Mouse (Mus musculus): Measurements from ENCODE around the gene Grik5. TPM values are rescaled to one million over a fixed set of nuclear protein-coding genes. Genes with fewer than 3 reads are reported as not detected.

Gene Grik5
- polyA plus RNA-seq, 1 experiment from 2014 or later: 7.0 TPM

DNA sequence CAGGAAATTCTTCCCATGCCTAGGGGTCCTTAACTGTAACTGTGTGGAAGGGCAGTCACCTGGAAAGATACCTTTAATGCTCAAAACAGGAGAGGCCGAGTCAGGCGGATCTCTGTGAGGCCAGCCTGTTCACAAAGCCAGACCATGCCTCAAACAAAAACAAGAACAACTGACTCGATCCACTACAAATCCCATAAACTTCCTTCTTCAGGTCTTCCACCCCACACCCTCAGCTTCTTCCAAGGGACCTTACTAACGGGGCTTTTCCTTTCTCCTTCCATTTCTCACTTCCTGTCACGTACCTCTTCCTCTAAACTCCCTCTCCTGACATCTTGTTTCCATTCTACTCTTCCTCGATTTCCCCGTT, 4.1 kb upstream of the Grik5 start:
- H3K4me1 ChIP-seq (replicated peaks; ENCODE audit: control insufficient read depth, insufficient read depth, low read length): peaks cover 27% of the 10 kb centered on the region
- WGBS: 22% methylated on average over 7 of the region's 7 CpGs
- peak overlapping the region; percentile 96 for H3K27ac ChIP-seq (ENCODE audit: low read depth)
- no peaks in the 10 kb centered on the region for H3K27me3 ChIP-seq (replicated peaks; ENCODE audit: control insufficient read depth, insufficient read depth, low read length)
- no peaks in the 10 kb centered on the region for H3K9me3 ChIP-seq (ENCODE audit: control insufficient read depth, low read length)
- DNase-seq (ENCODE audit: low spot score) (no peak), ATAC-seq (replicated peaks; ENCODE audit: low FRiP score, low TSS enrichment, low read depth) (no peak)
- peak overlapping the region; percentile 88 for H3K4me2 ChIP-seq (ENCODE audit: low read length)
- H3K9ac ChIP-seq (ENCODE audit: low read length): peak overlapping the region; percentile 73
- peaks cover 22% of the 10 kb centered on the region for H3K36me3 ChIP-seq (ENCODE audit: control insufficient read depth, insufficient read depth, low read length)
- H3K4me3 ChIP-seq (ENCODE audit: low read depth, low read length): peak overlapping the region; percentile 82

DNA sequence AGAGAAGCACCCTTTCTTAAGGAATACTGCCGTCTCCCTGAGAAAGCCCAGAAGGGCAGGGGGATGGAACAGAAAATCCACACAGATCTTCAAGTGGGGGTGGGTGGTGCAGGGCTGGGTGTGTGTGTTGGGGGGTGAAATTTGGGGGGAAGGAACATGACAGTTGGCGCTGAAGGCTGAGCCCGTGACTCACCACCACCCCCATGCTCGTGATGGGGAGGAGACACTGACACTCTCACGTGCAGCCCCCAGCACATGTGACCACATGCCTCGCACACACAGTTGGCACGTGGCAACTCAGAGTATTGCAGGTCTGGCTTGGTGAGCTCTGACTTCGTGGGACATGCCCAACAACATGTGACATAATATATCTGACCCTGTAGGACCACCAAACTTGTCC, 1.8 kb upstream of the Grik5 start:
- 81% methylated on average over 8 of the region's 8 CpGs for whole genome bisulfite sequencing
- no peak overlapping the region; the same call in 1 of the 2 replicates for H3K27ac ChIP-seq (ENCODE audit: low read depth)
- no peak for ATAC-seq (replicated peaks; ENCODE audit: low FRiP score, low TSS enrichment, low read depth)
- H3K4me3 ChIP-seq (ENCODE audit: low read depth, low read length): no peak overlapping the region
- no peaks in the 10 kb centered on the region for H3K9me3 ChIP-seq (ENCODE audit: control insufficient read depth, low read length)
- H3K4me2 ChIP-seq (ENCODE audit: low read length): no peak overlapping the region
- H3K9ac ChIP-seq (ENCODE audit: low read length): no peak overlapping the region
- H3K27me3 ChIP-seq (replicated peaks; ENCODE audit: control insufficient read depth, insufficient read depth, low read length): no peaks in the 10 kb centered on the region
- H3K4me1 ChIP-seq (replicated peaks; ENCODE audit: control insufficient read depth, insufficient read depth, low read length): peaks cover 40% of the 10 kb centered on the region
- no peak for DNase-seq (ENCODE audit: low spot score)
- H3K36me3 ChIP-seq (ENCODE audit: control insufficient read depth, insufficient read depth, low read length): no peaks in the 10 kb centered on the region

DNA sequence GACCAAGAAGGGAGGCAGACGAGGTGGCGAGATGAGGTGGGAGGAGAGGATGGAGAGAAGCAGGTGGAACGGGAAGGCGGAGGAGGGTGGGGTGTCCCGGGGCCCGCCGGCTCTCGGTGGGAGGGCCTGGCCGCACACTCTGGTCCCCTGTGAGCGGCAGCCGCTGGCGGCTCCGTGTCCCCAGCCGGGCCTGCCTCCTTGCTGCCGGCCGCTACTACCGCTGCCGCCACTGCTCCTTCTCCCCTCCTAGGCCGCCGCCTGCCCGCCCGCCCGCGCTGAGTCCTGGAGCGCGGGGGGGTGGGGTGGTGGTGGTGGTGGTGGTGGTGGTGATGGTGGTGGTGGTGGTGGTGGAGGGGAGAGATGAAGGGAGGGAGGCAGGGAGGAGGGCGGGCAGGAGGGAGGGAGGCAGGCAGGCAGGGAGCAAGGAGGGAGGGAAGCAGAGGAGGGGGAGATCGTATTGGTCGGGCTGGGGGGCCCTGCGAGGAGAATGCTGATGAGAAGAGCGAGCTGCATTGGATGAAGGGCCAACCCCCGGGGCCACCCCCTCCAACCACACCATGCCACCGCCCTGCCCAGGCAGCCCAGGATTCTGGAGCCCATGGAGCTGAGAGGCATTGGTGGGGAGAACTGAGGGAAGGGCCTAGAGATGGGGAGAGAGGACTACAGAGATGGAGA, 707 bp upstream of the Grik5 start:
- ATAC-seq (replicated peaks; ENCODE audit: low FRiP score, low TSS enrichment, low read depth): 0 out of 2 replicates have a peak, but pooled peaks have one; percentile 9
- peak overlapping the region; percentile 62 for H3K4me3 ChIP-seq (ENCODE audit: low read depth, low read length)
- peak overlapping the region; percentile 58 for H3K27ac ChIP-seq (ENCODE audit: low read depth)
- H3K36me3 ChIP-seq (ENCODE audit: control insufficient read depth, insufficient read depth, low read length): peaks cover 7% of the 10 kb centered on the region
- DNase-seq (ENCODE audit: low spot score): peak; percentile 77
- WGBS: under 1% methylated on average over 19 of the region's 33 CpGs
- H3K27me3 ChIP-seq (replicated peaks; ENCODE audit: control insufficient read depth, insufficient read depth, low read length): no peaks in the 10 kb centered on the region
- H3K9me3 ChIP-seq (ENCODE audit: control insufficient read depth, low read length): no peaks in the 10 kb centered on the region
- peak overlapping the region; percentile 66 for H3K9ac ChIP-seq (ENCODE audit: low read length)
- H3K4me2 ChIP-seq (ENCODE audit: low read length): peak overlapping the region; percentile 92
- H3K4me1 ChIP-seq (replicated peaks; ENCODE audit: control insufficient read depth, insufficient read depth, low read length): peaks cover 29% of the 10 kb centered on the region

DNA sequence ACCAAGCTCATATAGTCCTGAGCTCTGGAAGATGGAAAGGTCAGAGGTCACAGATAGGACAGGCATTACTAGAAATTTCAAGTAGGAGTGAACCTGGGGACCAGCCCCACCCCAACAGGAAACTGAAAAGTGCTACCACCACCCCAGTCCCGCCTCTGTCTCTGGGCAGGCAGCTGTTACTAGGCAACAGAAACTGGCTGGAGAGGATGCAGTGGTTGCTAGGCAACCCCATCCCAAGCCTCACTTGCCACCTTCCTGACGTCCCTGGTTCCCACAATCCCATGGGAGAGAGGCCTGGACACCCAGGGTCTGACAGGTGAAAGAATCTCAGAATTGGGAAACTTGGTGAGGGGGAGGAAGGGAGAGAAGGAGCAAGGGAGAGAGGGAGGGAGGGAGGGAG, 3.4 kb downstream of the Grik5 start:
- 40% methylated on average over 2 of the region's 2 CpGs for WGBS
- no peaks in the 10 kb centered on the region for H3K9me3 ChIP-seq (ENCODE audit: control insufficient read depth, low read length)
- peaks cover 42% of the 10 kb centered on the region for H3K36me3 ChIP-seq (ENCODE audit: control insufficient read depth, insufficient read depth, low read length)
- no peak overlapping the region for H3K4me3 ChIP-seq (ENCODE audit: low read depth, low read length)
- peaks cover 22% of the 10 kb centered on the region for H3K4me1 ChIP-seq (replicated peaks; ENCODE audit: control insufficient read depth, insufficient read depth, low read length)
- H3K27me3 ChIP-seq (replicated peaks; ENCODE audit: control insufficient read depth, insufficient read depth, low read length): no peaks in the 10 kb centered on the region
- DNase-seq (ENCODE audit: low spot score): no peak
- no peak overlapping the region for H3K9ac ChIP-seq (ENCODE audit: low read length)
- ATAC-seq (replicated peaks; ENCODE audit: low FRiP score, low TSS enrichment, low read depth): no peak
- no peak overlapping the region for H3K4me2 ChIP-seq (ENCODE audit: low read length)
- H3K27ac ChIP-seq (ENCODE audit: low read depth): no peak overlapping the region

DNA sequence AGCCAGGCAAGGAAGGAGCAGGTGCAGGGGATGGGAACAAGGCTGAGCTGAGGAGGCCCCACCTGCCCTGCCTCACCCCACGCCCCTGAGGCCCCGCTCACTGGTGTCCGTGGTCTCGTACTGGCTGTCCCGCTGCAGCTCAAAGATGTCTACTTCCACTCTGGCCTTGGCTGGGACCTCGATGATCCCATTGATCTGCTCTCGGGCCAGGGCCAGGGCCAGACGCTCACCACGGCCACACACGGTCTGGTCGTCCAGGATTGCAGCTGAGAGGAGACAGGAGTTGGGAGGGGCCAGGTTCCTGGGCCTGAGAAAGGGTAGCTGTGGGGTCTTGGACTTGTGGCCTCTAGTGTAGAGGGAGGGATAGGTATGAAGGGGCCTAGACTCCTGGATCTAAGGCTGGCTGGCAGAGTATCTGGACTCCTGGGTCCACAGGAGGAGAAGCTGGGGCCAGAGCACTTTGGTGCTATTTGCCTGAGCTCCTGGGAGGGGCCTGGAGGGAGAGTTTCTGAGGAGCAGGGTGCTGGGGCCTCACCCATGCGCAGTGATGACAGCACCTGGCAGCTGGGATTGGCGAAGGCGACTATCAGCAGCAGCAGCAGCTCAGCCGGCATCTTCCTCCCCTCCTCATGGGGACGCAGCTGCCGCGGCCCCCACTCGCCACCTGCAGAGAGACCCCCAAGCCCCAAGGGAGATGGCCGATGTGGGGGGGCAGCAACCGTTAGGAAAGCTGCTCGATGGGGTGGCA, 4.1 kb downstream of the Grik5 start:
- Histone ChIP-seq H3K9me3 (ENCODE audit: control insufficient read depth, low read length) (no peaks in the 10 kb centered on the region), H3K9ac (ENCODE audit: low read length) (no peak overlapping the region), H3K27me3 (replicated peaks; ENCODE audit: control insufficient read depth, insufficient read depth, low read length) (no peaks in the 10 kb centered on the region), H3K27ac (ENCODE audit: low read depth) (no peak overlapping the region), H3K36me3 (ENCODE audit: control insufficient read depth, insufficient read depth, low read length) (peaks cover 49% of the 10 kb centered on the region), H3K4me1 (replicated peaks; ENCODE audit: control insufficient read depth, insufficient read depth, low read length) (peaks cover 16% of the 10 kb centered on the region), H3K4me2 (ENCODE audit: low read length) (no peak overlapping the region), H3K4me3 (ENCODE audit: low read depth, low read length) (no peak overlapping the region)
- no peak for ATAC-seq (replicated peaks; ENCODE audit: low FRiP score, low TSS enrichment, low read depth)
- 87% methylated on average over 22 of the region's 22 CpGs for WGBS
- DNase-seq (ENCODE audit: low spot score): no peak

DNA sequence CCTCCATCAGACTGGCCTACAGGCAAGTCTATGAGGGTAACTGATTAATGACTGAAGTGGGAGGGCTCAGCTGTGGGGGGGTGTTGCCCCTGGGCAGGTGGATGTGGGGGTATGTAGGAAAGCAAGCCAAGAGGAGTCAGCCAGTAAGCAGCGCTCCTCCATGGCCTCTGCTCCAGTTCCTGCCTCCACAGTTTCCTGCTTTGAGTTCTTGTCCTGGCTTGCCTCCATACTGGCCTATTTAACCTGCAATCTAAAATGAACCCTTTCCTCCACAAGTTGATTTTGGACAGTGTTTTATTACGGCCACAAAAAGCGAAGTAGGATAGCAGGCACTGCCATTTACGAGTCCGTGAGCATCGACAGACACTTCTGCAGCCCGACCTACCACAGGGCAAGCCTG, 4.8 kb downstream of the Grik5 start:
- H3K36me3 ChIP-seq (ENCODE audit: control insufficient read depth, insufficient read depth, low read length): peaks cover 56% of the 10 kb centered on the region

DNA sequence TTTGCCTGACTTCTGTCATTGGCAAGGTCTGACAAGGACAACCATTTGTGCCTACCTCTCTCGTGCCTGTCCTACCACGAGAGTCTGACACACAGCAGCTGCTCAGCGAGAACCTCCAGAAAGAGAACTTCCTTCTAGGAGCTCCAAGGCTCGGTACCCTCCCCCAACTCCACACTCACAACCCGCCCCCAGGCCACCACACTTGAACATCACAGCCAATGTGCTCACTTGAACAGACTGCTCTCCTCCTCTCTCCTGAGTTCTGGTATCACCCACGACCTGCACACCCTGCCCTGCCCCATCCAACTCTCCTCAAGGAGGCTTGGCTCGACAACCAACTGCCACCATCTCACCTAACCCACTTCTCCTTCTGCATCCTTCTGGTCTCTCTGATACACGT, 8.2 kb downstream of the Grik5 start:
- H3K4me2 ChIP-seq (ENCODE audit: low read length): no peak overlapping the region
- H3K9me3 ChIP-seq (ENCODE audit: control insufficient read depth, low read length): no peaks in the 10 kb centered on the region
- no peaks in the 10 kb centered on the region for H3K4me1 ChIP-seq (replicated peaks; ENCODE audit: control insufficient read depth, insufficient read depth, low read length)
- H3K27ac ChIP-seq (ENCODE audit: low read depth): no peak overlapping the region
- H3K4me3 ChIP-seq (ENCODE audit: low read depth, low read length): no peak overlapping the region
- 79% methylated on average over 8 of the region's 8 CpGs for WGBS
- no peaks in the 10 kb centered on the region for H3K27me3 ChIP-seq (replicated peaks; ENCODE audit: control insufficient read depth, insufficient read depth, low read length)
- H3K9ac ChIP-seq (ENCODE audit: low read length): no peak overlapping the region
- peaks cover 89% of the 10 kb centered on the region for H3K36me3 ChIP-seq (ENCODE audit: control insufficient read depth, insufficient read depth, low read length)
- DNase-seq (ENCODE audit: low spot score): no peak
- ATAC-seq (replicated peaks; ENCODE audit: low FRiP score, low TSS enrichment, low read depth): no peak

More for the DNA sequence above, 4.8 kb downstream of the Grik5 start:
- Histone ChIP-seq H3K4me3 (ENCODE audit: low read depth, low read length) (no peak overlapping the region), H3K4me2 (ENCODE audit: low read length) (no peak overlapping the region), H3K4me1 (replicated peaks; ENCODE audit: control insufficient read depth, insufficient read depth, low read length) (peaks cover 15% of the 10 kb centered on the region), H3K9me3 (ENCODE audit: control insufficient read depth, low read length) (no peaks in the 10 kb centered on the region), H3K27ac (ENCODE audit: low read depth) (no peak overlapping the region), H3K27me3 (replicated peaks; ENCODE audit: control insufficient read depth, insufficient read depth, low read length) (no peaks in the 10 kb centered on the region), H3K9ac (ENCODE audit: low read length) (no peak overlapping the region)
- ATAC-seq (replicated peaks; ENCODE audit: low FRiP score, low TSS enrichment, low read depth) (no peak), DNase-seq (ENCODE audit: low spot score) (no peak)
- WGBS: 84% methylated on average over 7 of the region's 7 CpGs

DNA sequence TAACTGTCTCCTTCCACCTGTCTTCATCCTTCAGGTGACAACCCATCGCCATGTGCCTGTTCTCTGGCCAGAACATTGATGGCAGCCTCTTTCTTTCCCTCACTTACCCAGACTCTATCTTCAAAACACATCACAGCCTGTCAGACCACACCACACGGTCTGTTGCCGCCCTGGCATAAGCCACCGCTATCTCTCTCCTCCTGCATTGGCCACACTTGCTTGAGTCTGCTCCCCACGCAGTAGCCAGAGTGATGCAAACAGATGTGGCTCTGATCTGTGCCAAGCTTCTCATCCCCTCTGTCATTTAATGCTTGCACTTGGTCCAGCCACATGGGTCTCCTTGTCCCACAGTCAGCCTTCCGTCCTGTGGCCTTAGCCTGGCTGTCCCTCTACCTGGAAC, 8.8 kb downstream of the Grik5 start:
- Histone ChIP-seq H3K4me1 (replicated peaks; ENCODE audit: control insufficient read depth, insufficient read depth, low read length) (no peaks in the 10 kb centered on the region), H3K36me3 (ENCODE audit: control insufficient read depth, insufficient read depth, low read length) (peaks cover 93% of the 10 kb centered on the region), H3K9ac (ENCODE audit: low read length) (no peak overlapping the region), H3K27ac (ENCODE audit: low read depth) (no peak overlapping the region), H3K4me3 (ENCODE audit: low read depth, low read length) (no peak overlapping the region), H3K9me3 (ENCODE audit: control insufficient read depth, low read length) (no peaks in the 10 kb centered on the region), H3K27me3 (replicated peaks; ENCODE audit: control insufficient read depth, insufficient read depth, low read length) (no peaks in the 10 kb centered on the region), H3K4me2 (ENCODE audit: low read length) (no peak overlapping the region)
- DNase-seq (ENCODE audit: low spot score): no peak
- WGBS: 92% methylated on average over 6 of the region's 6 CpGs
- no peak for ATAC-seq (replicated peaks; ENCODE audit: low FRiP score, low TSS enrichment, low read depth)

DNA sequence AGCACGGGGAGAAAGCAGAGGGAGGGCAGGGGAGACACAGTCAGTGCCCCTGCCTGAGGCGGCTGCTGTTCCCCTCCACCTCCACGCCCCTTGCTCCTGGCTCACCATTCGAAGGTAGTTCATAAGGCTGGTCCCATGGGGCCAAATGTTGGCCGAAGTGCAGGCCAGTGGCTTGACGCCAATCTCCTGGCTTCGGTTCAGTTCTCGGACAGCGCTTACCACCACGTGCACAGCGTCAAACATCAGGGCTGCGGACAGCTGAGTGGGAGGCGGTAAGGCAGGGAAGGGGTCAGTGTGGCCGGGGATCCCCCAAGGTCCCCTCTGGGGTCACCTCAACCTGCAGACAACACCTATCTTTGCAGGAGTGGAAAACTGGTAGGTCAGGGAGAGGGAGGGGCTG, 13.3 kb downstream of the Grik5 start:
- Histone ChIP-seq H3K9ac (ENCODE audit: low read length) (no peak overlapping the region), H3K4me1 (replicated peaks; ENCODE audit: control insufficient read depth, insufficient read depth, low read length) (no peaks in the 10 kb centered on the region), H3K4me2 (ENCODE audit: low read length) (no peak overlapping the region), H3K27me3 (replicated peaks; ENCODE audit: control insufficient read depth, insufficient read depth, low read length) (no peaks in the 10 kb centered on the region), H3K36me3 (ENCODE audit: control insufficient read depth, insufficient read depth, low read length) (peaks cover 96% of the 10 kb centered on the region), H3K4me3 (ENCODE audit: low read depth, low read length) (no peak overlapping the region), H3K27ac (ENCODE audit: low read depth) (no peak overlapping the region), H3K9me3 (ENCODE audit: control insufficient read depth, low read length) (no peaks in the 10 kb centered on the region)
- DNase-seq (ENCODE audit: low spot score) (no peak), ATAC-seq (replicated peaks; ENCODE audit: low FRiP score, low TSS enrichment, low read depth) (no peak)
- WGBS: 91% methylated on average over 14 of the region's 14 CpGs
